Mouse (Mus musculus): ENCODE measurements around the gene Lrpprc.

GRCm38 (mm10) chr17:84753489-84753888 is 37.1 kb downstream of the Lrpprc start:
- TF ChIP-seq EP300 (IDR thresholded peaks at IDR 0.05; ENCODE audit: low read depth): no peak
- TF ChIP-seq CTCF (IDR thresholded peaks at IDR 0.05; ENCODE audit: low read depth): no peak

Data from liver, postnatal 0 days (tissue).